Mouse (Mus musculus): ENCODE data around the gene Calr.

DNA sequence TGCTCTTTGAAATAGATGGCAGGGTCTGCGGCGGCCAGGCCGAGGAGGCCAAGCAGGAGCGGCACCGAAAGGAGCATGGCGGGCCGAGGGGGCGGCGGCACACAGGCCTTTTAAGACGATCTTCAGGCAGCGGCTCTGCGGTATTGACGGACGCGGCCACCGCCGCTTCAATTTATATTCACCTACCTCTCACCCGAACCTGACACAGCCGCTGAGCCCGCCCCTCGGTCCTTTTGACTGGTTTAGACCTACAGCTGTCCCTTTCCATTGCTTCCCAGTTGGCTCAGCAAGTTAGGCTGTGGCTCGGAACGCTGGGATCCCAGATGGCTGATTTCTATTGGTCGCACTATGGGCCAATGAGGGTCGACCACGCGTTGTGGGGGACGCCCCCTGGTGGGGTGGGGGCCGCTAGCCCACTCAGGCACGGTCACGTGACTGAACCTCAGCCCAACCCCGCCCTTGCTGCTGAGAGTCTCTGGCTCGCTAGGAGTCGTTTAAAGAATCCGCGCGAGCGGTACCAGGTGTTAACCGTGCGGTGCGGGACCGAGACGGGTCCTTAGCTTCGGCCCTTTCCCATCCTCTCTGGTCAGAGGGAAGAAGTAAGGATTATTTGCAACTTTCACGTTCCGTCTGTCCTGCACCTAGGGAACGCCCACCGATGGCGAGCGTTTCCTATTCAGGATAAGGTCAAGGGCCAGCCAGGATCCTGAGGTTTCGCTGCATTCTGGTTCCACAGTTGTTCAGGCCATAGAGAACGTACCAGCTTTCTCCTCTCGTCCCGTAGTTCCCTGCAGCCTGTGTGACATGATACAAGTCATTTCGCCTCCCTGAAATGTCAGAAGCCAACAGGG, at the start of gene Calr:
- TF ChIP-seq CTCF (IDR thresholded peaks at IDR 0.05; ENCODE audit: control insufficient read depth, insufficient read depth, low read length) (no peak), POLR2A (IDR thresholded peaks at IDR 0.05; ENCODE audit: borderline replicate concordance, control insufficient read depth, low read depth, low read length) (peak; percentile 99)

All from bone marrow, adult 2 months (tissue).